Mouse (Mus musculus): Measurements from ENCODE around the gene B4gat1. TPM values are rescaled to one million over a fixed set of nuclear protein-coding genes. Genes with fewer than 3 reads are reported as not detected.

B4gat1 gene
- polyA plus RNA-seq, 1 experiment from 2014 or later, result 47.9 TPM

DNA sequence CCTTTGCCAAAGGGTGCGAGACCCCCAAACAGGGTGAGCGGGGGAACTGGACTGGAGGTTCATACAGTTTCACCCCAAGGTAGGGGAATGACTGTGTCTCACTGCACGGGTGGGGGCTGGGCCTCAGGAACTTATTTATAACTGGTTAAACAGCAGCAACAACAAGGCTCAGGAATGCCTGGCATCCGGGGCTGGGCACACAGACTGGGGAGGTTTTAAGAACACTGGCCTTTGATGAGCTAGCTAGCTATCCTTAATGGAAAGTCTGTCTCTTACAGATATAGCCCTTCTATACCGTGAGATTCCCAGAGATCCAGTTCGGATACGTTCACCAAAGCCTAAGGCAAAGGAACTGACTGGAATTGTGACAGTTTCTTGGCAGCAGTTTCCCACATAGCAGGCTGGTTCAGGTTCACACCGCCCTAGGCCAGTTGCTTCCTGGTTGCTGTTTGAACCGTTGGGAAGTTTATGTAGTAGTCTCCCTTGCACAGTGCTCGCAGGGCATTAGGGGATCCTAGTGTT lies 22.3 kb upstream of the B4gat1 start:
- Histone ChIP-seq H3K36me3 (ENCODE audit: insufficient read depth) (no peaks in the 10 kb centered on the region), H3K27ac (ENCODE audit: low read depth) (peak overlapping the region; percentile 61), H3K27me3 (ENCODE audit: insufficient read depth, low read length) (no peaks in the 10 kb centered on the region), H3K4me1 (ENCODE audit: insufficient read depth) (peaks cover 8% of the 10 kb centered on the region), H3K4me2 (peak overlapping the region; percentile 40), H3K9me3 (ENCODE audit: low read depth, low read length) (no peaks in the 10 kb centered on the region), H3K9ac (no peak overlapping the region; the same call in 1 of the 2 replicates), H3K4me3 (ENCODE audit: low read depth, low read length) (no peak overlapping the region)
- ATAC-seq (ENCODE audit: insufficient read depth) (peak; percentile 62), DNase-seq (peak; percentile 62)
- WGBS, result 23% methylated on average over 10 of the region's 10 CpGs
- TF ChIP-seq CTCF (IDR thresholded peaks at IDR 0.05; ENCODE audit: low read depth), result no peak

GRCm38 (mm10) chr19:5016782-5017181 lies 21.8 kb upstream of the B4gat1 start:
- TF ChIP-seq CTCF (IDR thresholded peaks at IDR 0.05; ENCODE audit: low read depth), result peak; percentile 79
- H3K4me3 ChIP-seq (ENCODE audit: low read depth, low read length), result no peak overlapping the region
- DNase-seq (peak; percentile 89), ATAC-seq (ENCODE audit: insufficient read depth) (no peak; the same call in 1 of the 2 replicates)
- peaks cover 8% of the 10 kb centered on the region for H3K4me1 ChIP-seq (ENCODE audit: insufficient read depth)
- 25% methylated on average over 12 of the region's 12 CpGs for WGBS
- no peaks in the 10 kb centered on the region for H3K9me3 ChIP-seq (ENCODE audit: low read depth, low read length)
- no peaks in the 10 kb centered on the region for H3K36me3 ChIP-seq (ENCODE audit: insufficient read depth)
- H3K27me3 ChIP-seq (ENCODE audit: insufficient read depth, low read length), result no peaks in the 10 kb centered on the region
- no peak overlapping the region for H3K9ac ChIP-seq
- peak overlapping the region; percentile 40 for H3K4me2 ChIP-seq
- H3K27ac ChIP-seq (ENCODE audit: low read depth), result peak overlapping the region; percentile 61

DNA sequence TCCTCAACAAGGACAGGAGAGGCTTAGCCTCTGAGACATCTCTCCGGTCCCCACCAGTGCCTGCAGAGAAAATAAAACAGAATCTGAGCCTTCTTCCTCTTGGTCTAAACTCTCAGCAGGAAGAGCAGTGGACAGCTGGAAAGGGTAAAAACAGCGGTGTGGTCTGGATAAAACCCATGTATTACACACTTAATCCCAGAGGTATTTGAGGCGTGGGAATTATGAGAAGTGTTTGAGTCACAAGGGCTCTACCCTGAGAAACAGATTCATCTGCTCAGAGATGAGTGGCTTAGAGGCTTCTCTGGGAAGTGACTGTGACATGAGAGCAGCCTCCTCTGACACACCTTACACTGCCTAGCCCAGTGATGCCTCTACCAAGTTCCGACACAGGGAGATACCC lies 21.0 kb upstream of the B4gat1 start:
- H3K27me3 ChIP-seq (ENCODE audit: insufficient read depth, low read length), result no peaks in the 10 kb centered on the region
- no peak overlapping the region for H3K9ac ChIP-seq
- no peak overlapping the region for H3K4me3 ChIP-seq (ENCODE audit: low read depth, low read length)
- 81% methylated on average over 4 of the region's 4 CpGs for WGBS
- H3K27ac ChIP-seq (ENCODE audit: low read depth), result no peak overlapping the region
- ATAC-seq (ENCODE audit: insufficient read depth) (no peak), DNase-seq (no peak)
- H3K36me3 ChIP-seq (ENCODE audit: insufficient read depth), result no peaks in the 10 kb centered on the region
- no peak for TF ChIP-seq CTCF (IDR thresholded peaks at IDR 0.05; ENCODE audit: low read depth)
- peaks cover 8% of the 10 kb centered on the region for H3K4me1 ChIP-seq (ENCODE audit: insufficient read depth)
- H3K9me3 ChIP-seq (ENCODE audit: low read depth, low read length), result no peaks in the 10 kb centered on the region
- H3K4me2 ChIP-seq, result no peak overlapping the region

DNA sequence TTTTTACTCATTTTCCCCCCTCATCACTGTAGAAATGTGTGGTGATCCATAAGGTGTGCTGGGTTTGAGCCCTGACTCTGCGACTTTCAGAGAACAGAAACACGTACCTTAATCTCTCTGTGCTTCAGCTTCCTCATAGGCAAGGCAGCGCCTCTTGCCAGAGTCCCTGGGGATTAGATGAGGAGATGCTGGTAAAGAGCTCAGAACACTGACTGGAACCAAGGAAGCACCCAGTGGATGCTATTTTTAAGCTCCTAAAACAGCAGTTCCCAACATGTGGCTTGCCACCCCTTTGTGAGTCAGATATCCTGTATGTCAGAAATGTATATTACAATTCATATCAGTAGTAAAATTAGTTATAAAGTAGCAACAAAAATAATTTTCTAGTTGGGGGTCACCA lies 20.4 kb upstream of the B4gat1 start:
- no peak for DNase-seq
- H3K4me2 ChIP-seq, result no peak overlapping the region
- ATAC-seq (ENCODE audit: insufficient read depth), result no peak
- H3K9me3 ChIP-seq (ENCODE audit: low read depth, low read length), result no peaks in the 10 kb centered on the region
- H3K4me1 ChIP-seq (ENCODE audit: insufficient read depth), result peaks cover 8% of the 10 kb centered on the region
- no peak overlapping the region for H3K4me3 ChIP-seq (ENCODE audit: low read depth, low read length)
- WGBS, result 73% methylated on average over 3 of the region's 3 CpGs
- no peaks in the 10 kb centered on the region for H3K36me3 ChIP-seq (ENCODE audit: insufficient read depth)
- H3K27me3 ChIP-seq (ENCODE audit: insufficient read depth, low read length), result no peaks in the 10 kb centered on the region
- H3K27ac ChIP-seq (ENCODE audit: low read depth), result no peak overlapping the region
- H3K9ac ChIP-seq, result no peak overlapping the region
- no peak for TF ChIP-seq CTCF (IDR thresholded peaks at IDR 0.05; ENCODE audit: low read depth)

DNA sequence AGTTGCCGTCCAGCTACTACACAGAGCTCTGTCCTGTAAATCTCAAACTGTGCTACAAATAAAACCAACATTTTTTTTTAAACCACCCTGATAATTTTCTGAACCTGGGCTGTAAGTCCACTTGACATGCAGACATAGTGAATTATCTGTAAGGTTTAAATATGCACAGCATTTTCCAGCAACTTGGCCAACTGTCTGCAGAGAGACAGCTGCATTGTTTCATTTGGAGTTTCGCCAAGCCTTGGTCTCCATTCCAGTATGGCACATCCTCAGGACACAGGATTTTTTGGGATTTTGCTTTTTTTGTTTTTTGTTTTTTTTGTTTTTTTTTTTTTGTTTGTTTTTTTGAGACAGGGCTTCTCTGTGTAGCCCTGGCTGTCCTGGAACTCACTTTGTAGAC lies 17.2 kb upstream of the B4gat1 start:
- H3K4me1 ChIP-seq (ENCODE audit: insufficient read depth), result peaks cover 5% of the 10 kb centered on the region
- no peaks in the 10 kb centered on the region for H3K9me3 ChIP-seq (ENCODE audit: low read depth, low read length)
- no peak for TF ChIP-seq CTCF (IDR thresholded peaks at IDR 0.05; ENCODE audit: low read depth)
- 0 out of 2 replicates have a peak, but pooled peaks cover 3% of the 10 kb centered on the region for H3K36me3 ChIP-seq (ENCODE audit: insufficient read depth)
- no peaks in the 10 kb centered on the region for H3K27me3 ChIP-seq (ENCODE audit: insufficient read depth, low read length)
- H3K4me3 ChIP-seq (ENCODE audit: low read depth, low read length), result no peak overlapping the region
- no peak overlapping the region for H3K4me2 ChIP-seq
- WGBS, result 74% methylated on average over 2 of the region's 2 CpGs
- no peak overlapping the region for H3K27ac ChIP-seq (ENCODE audit: low read depth)
- DNase-seq (peak; percentile 70), ATAC-seq (ENCODE audit: insufficient read depth) (no peak)
- no peak overlapping the region; the same call in 1 of the 2 replicates for H3K9ac ChIP-seq

GRCm38 (mm10) chr19:5023621-5024479 lies 14.8 kb upstream of the B4gat1 start, which contains the start of gene Slc29a2:
Gene Slc29a2, plus strand, starts transcription at chr19:5023860.
- no peak for TF ChIP-seq CTCF (IDR thresholded peaks at IDR 0.05; ENCODE audit: low read depth)
- ATAC-seq (ENCODE audit: insufficient read depth) (peak; percentile 96), DNase-seq (peak; percentile 97)
- peak within 1 kb of the TSS; percentile 68 for H3K4me3 ChIP-seq (ENCODE audit: low read depth, low read length)
- no peaks in the 10 kb centered on the region for H3K9me3 ChIP-seq (ENCODE audit: low read depth, low read length)
- peak within 1 kb of the TSS; percentile 71 for H3K27ac ChIP-seq (ENCODE audit: low read depth)
- peaks cover 20% of the 10 kb centered on the region for H3K36me3 ChIP-seq (ENCODE audit: insufficient read depth)
- peak within 1 kb of the TSS; percentile 49 for H3K9ac ChIP-seq
- WGBS, result 0% methylated on average over 62 of the region's 62 CpGs
- H3K27me3 ChIP-seq (ENCODE audit: insufficient read depth, low read length), result no peaks in the 10 kb centered on the region
- H3K4me1 ChIP-seq (ENCODE audit: insufficient read depth), result peaks cover 4% of the 10 kb centered on the region; the same call in 1 of the 2 replicates
- peak within 1 kb of the TSS; percentile 92 for H3K4me2 ChIP-seq

GRCm38 (mm10) chr19:5026111-5026510 lies 12.5 kb upstream of the B4gat1 start:
- no peak for ATAC-seq (ENCODE audit: insufficient read depth)
- Histone ChIP-seq H3K27ac (ENCODE audit: low read depth) (no peak overlapping the region), H3K4me1 (ENCODE audit: insufficient read depth) (peaks cover 4% of the 10 kb centered on the region; the same call in 1 of the 2 replicates), H3K9ac (no peak overlapping the region), H3K36me3 (ENCODE audit: insufficient read depth) (peaks cover 38% of the 10 kb centered on the region), H3K4me2 (no peak overlapping the region), H3K9me3 (ENCODE audit: low read depth, low read length) (no peaks in the 10 kb centered on the region), H3K4me3 (ENCODE audit: low read depth, low read length) (no peak overlapping the region), H3K27me3 (ENCODE audit: insufficient read depth, low read length) (no peaks in the 10 kb centered on the region)
- TF ChIP-seq CTCF (IDR thresholded peaks at IDR 0.05; ENCODE audit: low read depth), result no peak
- no peak for DNase-seq
- WGBS, result 82% methylated on average over 8 of the region's 8 CpGs

Measured in lung, embryonic 14.5 days (tissue).